Mouse (Mus musculus): ENCODE results near the gene Pms1.

- TF ChIP-seq EP300 (IDR thresholded peaks at IDR 0.05; ENCODE audit: insufficient read depth, low read depth, low read length): no peak
- TF ChIP-seq POLR2A (IDR thresholded peaks at IDR 0.05; ENCODE audit: insufficient read depth, low read length): no peak
Measured at GRCm38 (mm10) chr1:53335465-53335864, 38.6 kb upstream of the Pms1 start.
